Mouse (Mus musculus): ENCODE results near the gene Zp2. TPM values are rescaled to one million over a fixed set of nuclear protein-coding genes. Genes with fewer than 3 reads are reported as not detected.

Gene Zp2
- 0.04 TPM in 1 of 2 replicates, not detected in the other for polyA plus RNA-seq (2012; rRNA removed; ENCODE audit: low replicate concordance)

GRCm38 (mm10) chr7:120145191-120145590 lies at the start of gene Zp2:
Gene Zp2, minus strand, starts transcription at chr7:120145291.

GRCm38 (mm10) chr7:120173603-120174244 lies 28.6 kb upstream of the Zp2 start, which contains the start of gene Anks4b:
Gene Anks4b, plus strand, starts transcription at chr7:120173858.

GRCm38 (mm10) chr7:120102164-120102972 lies 42.7 kb downstream of the Zp2 start, which contains the start of gene Tmem159:
Gene Tmem159, plus strand, starts transcription at chr7:120102353.

GRCm38 (mm10) chr7:120095180-120095579 lies 49.9 kb downstream of the Zp2 start, which contains the start of gene Dnah3:
Gene Dnah3, minus strand, starts transcription at chr7:120095280.

Other genes with a start within 250 kb of the Zp2 start
- 1.6 and 4.8 TPM in 2 replicates for gene Lyrm1, start 249.4 kb downstream of the Zp2 start, polyA plus RNA-seq (2012; rRNA removed; ENCODE audit: low replicate concordance)
- gene Dcun1d3, start 249.0 kb downstream of the Zp2 start, polyA plus RNA-seq (2012; rRNA removed; ENCODE audit: low replicate concordance) = 4.4 and 8.9 TPM in 2 replicates
- 0.01 and 0.16 TPM in 2 replicates for gene Dnah3, start 50.0 kb downstream of the Zp2 start, polyA plus RNA-seq (2012; rRNA removed; ENCODE audit: low replicate concordance)
- gene Tmem159, start 42.9 kb downstream of the Zp2 start, polyA plus RNA-seq (2012; rRNA removed; ENCODE audit: low replicate concordance) = 25.1 and 35.3 TPM in 2 replicates
- gene Anks4b, start 28.6 kb upstream of the Zp2 start, polyA plus RNA-seq (2012; rRNA removed; ENCODE audit: low replicate concordance) = 0.04 TPM in 1 of 2 replicates, not detected in the other
- 4.5 and 6.5 TPM in 2 replicates for gene Crym, start 56.8 kb upstream of the Zp2 start, polyA plus RNA-seq (2012; rRNA removed; ENCODE audit: low replicate concordance)
- not detected in 2 replicates for gene Abca14, start 58.7 kb upstream of the Zp2 start, polyA plus RNA-seq (2012; rRNA removed; ENCODE audit: low replicate concordance)
- not detected in 2 replicates for gene Abca15, start 183.4 kb upstream of the Zp2 start, polyA plus RNA-seq (2012; rRNA removed; ENCODE audit: low replicate concordance)